Mouse (Mus musculus) liver, embryonic 12.5 days (tissue): Measurements from ENCODE around the gene Acsl3. TPM values are rescaled to one million over a fixed set of nuclear protein-coding genes. Genes with fewer than 3 reads are reported as not detected.

ENCODE experiments used
- ATAC-seq: fragments of 200-750 bp; cut with Nextera tagmentation; 2 replicates; pipeline ENCODE4 v1.8.0; 2017; ENCODE audit warnings: moderate number of reproducible peaks, mild to moderate bottlenecking, moderate library complexity
- H3K27ac ChIP-seq: fragments of 300-500 bp; sonication (generic); 2 replicates; pipeline ENCODE4 v1.5.1; 2016; ENCODE audit warnings: mild to moderate bottlenecking
- H3K27me3 ChIP-seq: fragments of 300-500 bp; sonication (generic); replicated peaks from 2 replicates; pipeline ENCODE4 v1.6.1; 2016; ENCODE audit warnings: mild to moderate bottlenecking, moderate library complexity
- H3K36me3 ChIP-seq: fragments of 300-500 bp; sonication (generic); 2 replicates; pipeline ENCODE4 v1.6.1; 2016; ENCODE audit warnings: mild to moderate bottlenecking, moderate library complexity
- H3K4me1 ChIP-seq: fragments of 300-500 bp; sonication (generic); 2 replicates; pipeline ENCODE4 v1.6.1; 2016
- H3K4me2 ChIP-seq: fragments of 300-500 bp; sonication (generic); 2 replicates; pipeline ENCODE4 v1.6.1; 2016; ENCODE audit warnings: mild to moderate bottlenecking, moderate library complexity
- H3K4me3 ChIP-seq: fragments of 300-500 bp; sonication (generic); 2 replicates; pipeline ENCODE4 v1.5.1; 2016; ENCODE audit warnings: mild to moderate bottlenecking, moderate library complexity
- H3K9ac ChIP-seq: fragments of 300-500 bp; sonication (generic); 2 replicates; pipeline ENCODE4 v1.6.1; 2016; ENCODE audit warnings: mild to moderate bottlenecking, moderate library complexity
- H3K9me3 ChIP-seq: fragments of 300-500 bp; sonication (generic); replicated peaks from 2 replicates; pipeline ENCODE4 v1.6.1; 2016; ENCODE audit warnings: mild to moderate bottlenecking, moderate library complexity
- WGBS: fragments of 180-500 bp; shearing (Covaris S2); methylation state at CpG from one replicate; pipeline ENCODE4 v1.1.7; 2016; ENCODE audit not compliant: insufficient replicate concordance; 5-methylcytosine and 5-hydroxymethylcytosine counted together
- polyA plus RNA-seq: library from polyadenylated mRNA; unstranded; fragments of >200 nt; fragmentation: Nextera tagmentation; extraction: Ambion mirVana; gene quantifications from 2 replicates; pipeline ENCODE4 v1.2.1, GENCODE M21; 2016

Acsl3 gene
- polyA plus RNA-seq, 1 experiment from 2014 or later, result 29.8 TPM

- Histone ChIP-seq H3K4me1 (peaks cover 43% of the 10 kb centered on the region), H3K27me3 (no peaks in the 10 kb centered on the region), H3K4me3 (no peak overlapping the region), H3K9me3 (no peaks in the 10 kb centered on the region), H3K4me2 (no peak overlapping the region), H3K27ac (no peak overlapping the region), H3K36me3 (no peaks in the 10 kb centered on the region), H3K9ac (no peak overlapping the region)
- WGBS, result 40% methylated on average over 2 of the region's 2 CpGs
- ATAC-seq, result no peak
These were observed 1.2 kb upstream of the Acsl3 start for GRCm38 (mm10) chr1:78656472-78656871.

DNA sequence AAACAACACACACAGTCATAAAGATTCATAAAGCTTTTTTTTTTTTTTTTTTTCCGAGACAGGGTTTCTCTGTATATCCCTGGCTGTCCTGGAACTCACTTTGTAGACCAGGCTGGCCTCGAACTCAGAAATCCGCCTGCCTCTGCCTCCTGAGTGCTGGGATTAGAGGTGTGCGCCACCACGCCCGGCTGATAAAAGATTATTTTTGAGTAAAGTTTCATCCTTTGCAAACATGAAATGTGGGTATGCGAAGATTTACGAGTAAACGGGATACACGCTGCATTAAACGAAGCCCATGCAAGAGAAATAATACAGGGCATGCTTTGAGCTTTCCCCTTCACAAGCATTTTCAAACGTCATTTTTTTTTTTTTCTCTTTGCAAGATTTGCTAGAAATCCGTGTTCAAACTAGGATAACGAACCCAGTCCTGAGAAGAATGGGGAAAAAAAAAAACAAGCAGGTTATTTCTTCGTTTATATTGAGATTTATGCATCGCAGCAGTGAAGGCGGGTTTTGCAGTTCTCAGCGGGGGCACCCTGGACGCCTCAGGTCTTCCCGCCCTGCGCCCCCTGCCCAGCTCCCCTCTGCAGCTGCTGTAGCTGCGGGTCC is 500 bp upstream of the Acsl3 start:
- ATAC-seq, result no peak
- H3K4me3 ChIP-seq, result peak overlapping the region; percentile 89
- WGBS, result 28% methylated on average over 22 of the region's 22 CpGs
- no peaks in the 10 kb centered on the region for H3K27me3 ChIP-seq
- peaks cover 45% of the 10 kb centered on the region for H3K4me1 ChIP-seq
- H3K27ac ChIP-seq, result peak overlapping the region; percentile 51; the same call in 1 of the 2 replicates
- H3K9me3 ChIP-seq, result no peaks in the 10 kb centered on the region
- H3K4me2 ChIP-seq, result peak overlapping the region; percentile 96
- peak overlapping the region; percentile 58 for H3K9ac ChIP-seq
- H3K36me3 ChIP-seq, result no peaks in the 10 kb centered on the region

- Histone ChIP-seq H3K9ac (peak overlapping the region; percentile 92), H3K4me3 (peak overlapping the region; percentile 89), H3K4me2 (peak overlapping the region; percentile 96), H3K9me3 (no peaks in the 10 kb centered on the region), H3K36me3 (no peaks in the 10 kb centered on the region), H3K27ac (peak overlapping the region; percentile 88), H3K27me3 (no peaks in the 10 kb centered on the region), H3K4me1 (peaks cover 45% of the 10 kb centered on the region)
- WGBS, result 4% methylated on average over 20 of the region's 20 CpGs
- no peak for ATAC-seq
These were observed 1.0 kb downstream of the Acsl3 start for GRCm38 (mm10) chr1:78658441-78659269.

- ATAC-seq, result no peak
- H3K36me3 ChIP-seq, result peaks cover 5% of the 10 kb centered on the region
- H3K4me2 ChIP-seq, result peak overlapping the region; percentile 96
- peak overlapping the region; percentile 92 for H3K9ac ChIP-seq
- H3K4me3 ChIP-seq, result peak overlapping the region; percentile 89
- H3K9me3 ChIP-seq, result no peaks in the 10 kb centered on the region
- 65% methylated on average over 4 of the region's 4 CpGs for WGBS
- no peaks in the 10 kb centered on the region for H3K27me3 ChIP-seq
- H3K4me1 ChIP-seq, result peaks cover 45% of the 10 kb centered on the region
- no peak overlapping the region; the same call in 1 of the 2 replicates for H3K27ac ChIP-seq
These were observed 1.7 kb downstream of the Acsl3 start for GRCm38 (mm10) chr1:78659270-78659823.

DNA sequence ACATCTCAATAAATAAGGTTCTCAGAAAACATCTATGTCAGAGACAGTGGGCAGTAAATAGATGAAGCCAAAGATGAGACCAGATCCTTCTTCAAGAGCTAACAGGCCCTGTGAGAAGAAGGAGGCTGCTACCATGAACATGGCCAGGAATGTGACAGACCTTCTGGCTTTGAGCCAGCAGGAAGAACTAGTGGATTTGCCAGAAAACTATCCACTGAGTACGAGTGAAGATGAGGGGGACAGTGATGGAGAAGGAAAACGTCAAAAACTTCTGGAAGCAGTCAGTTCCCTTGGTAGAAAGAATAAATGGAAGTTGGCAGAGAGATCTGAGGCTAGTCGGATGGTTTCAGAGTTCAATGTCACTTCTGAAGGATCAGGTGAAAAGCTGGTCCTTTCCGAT is 6.7 kb downstream of the Acsl3 start:
- Histone ChIP-seq H3K4me2 (no peak overlapping the region), H3K27ac (no peak overlapping the region), H3K4me3 (no peak overlapping the region), H3K9me3 (no peaks in the 10 kb centered on the region), H3K27me3 (no peaks in the 10 kb centered on the region), H3K9ac (no peak overlapping the region), H3K36me3 (peaks cover 40% of the 10 kb centered on the region), H3K4me1 (peaks cover 21% of the 10 kb centered on the region)
- 80% methylated on average over 4 of the region's 4 CpGs for WGBS
- no peak for ATAC-seq

DNA sequence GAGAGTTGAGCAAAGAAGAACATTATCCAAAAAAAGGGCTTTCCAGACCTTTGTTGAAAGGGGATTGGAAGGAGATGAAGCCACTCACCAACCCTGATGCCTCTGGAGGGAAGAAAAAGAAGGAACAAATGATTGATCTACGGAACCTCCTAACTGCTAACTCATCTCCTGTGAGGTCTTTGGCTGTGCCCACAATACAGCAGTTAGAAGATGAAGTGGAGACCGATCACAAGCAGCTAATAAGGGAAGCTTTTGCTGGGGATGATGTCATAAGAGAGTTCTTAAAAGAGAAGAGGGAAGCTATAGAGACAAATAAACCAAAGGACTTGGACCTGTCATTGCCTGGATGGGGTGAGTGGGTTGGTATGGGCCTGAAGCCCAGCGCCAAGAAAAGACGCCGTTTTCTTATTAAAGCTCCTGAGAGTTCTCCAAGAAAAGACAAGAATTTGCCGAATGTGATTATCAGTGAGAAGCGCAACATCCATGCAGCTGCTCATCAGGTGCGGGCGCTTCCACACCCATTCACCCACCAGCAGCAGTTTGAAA is 8.4 kb downstream of the Acsl3 start:
- Histone ChIP-seq H3K27ac (no peak overlapping the region), H3K9me3 (no peaks in the 10 kb centered on the region), H3K27me3 (no peaks in the 10 kb centered on the region), H3K4me1 (peaks cover 6% of the 10 kb centered on the region), H3K9ac (no peak overlapping the region), H3K4me3 (no peak overlapping the region), H3K36me3 (peaks cover 46% of the 10 kb centered on the region), H3K4me2 (no peak overlapping the region)
- peak; percentile 35; the same call in 1 of the 2 replicates for ATAC-seq
- 78% methylated on average over 9 of the region's 9 CpGs for WGBS

GRCm38 (mm10) chr1:78666585-78666984 is 9.0 kb downstream of the Acsl3 start:
- H3K4me3 ChIP-seq, result no peak overlapping the region
- H3K27me3 ChIP-seq, result no peaks in the 10 kb centered on the region
- no peaks in the 10 kb centered on the region for H3K9me3 ChIP-seq
- H3K27ac ChIP-seq, result no peak overlapping the region
- H3K9ac ChIP-seq, result no peak overlapping the region
- peaks cover 46% of the 10 kb centered on the region for H3K36me3 ChIP-seq
- no peak overlapping the region for H3K4me2 ChIP-seq
- 0 out of 2 replicates have a peak, but pooled peaks cover under 1% of the 10 kb centered on the region for H3K4me1 ChIP-seq
- no peak for ATAC-seq
- WGBS, result 81% methylated on average over 1 of the region's 1 CpGs

DNA sequence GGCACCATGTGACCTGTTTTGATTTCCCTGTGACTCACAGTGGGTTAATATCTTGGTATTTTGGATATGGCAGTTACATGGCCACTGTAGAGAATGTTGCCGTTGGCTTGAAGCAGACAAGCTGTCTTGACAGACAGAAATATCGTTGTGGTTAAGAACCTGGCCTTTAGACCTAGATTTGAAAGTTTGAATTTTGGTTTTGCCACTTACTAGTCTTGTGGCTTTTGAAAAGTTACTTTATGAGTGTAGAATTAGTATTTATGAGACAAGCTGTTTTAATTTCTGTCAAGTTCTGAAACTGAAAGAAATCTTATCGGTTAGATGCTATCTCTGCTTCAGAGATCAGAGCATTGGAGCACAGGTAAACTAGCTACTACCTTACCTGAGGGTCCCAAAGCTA is 24.7 kb downstream of the Acsl3 start:
- no peak overlapping the region for H3K27ac ChIP-seq
- WGBS, result 74% methylated on average over 3 of the region's 3 CpGs
- H3K9me3 ChIP-seq, result no peaks in the 10 kb centered on the region

DNA sequence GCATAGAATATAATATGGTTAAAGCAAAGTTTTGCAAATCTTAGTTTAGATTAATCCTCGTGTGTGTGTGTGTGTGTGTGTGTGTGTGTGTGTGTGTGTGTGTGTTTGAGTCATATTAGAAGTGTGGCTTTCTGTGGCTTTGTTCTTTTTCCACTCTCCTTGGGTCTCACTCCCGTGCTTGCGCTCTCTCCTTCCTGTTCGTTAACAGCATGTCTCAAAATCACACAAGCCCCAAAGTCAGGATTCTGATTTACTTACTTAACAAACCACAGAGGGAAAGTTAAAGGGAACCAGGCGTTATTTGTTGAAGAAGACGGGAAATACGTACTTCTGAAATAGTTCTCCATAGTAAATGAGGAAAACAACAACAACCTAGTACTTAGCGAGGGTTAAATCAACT is 26.5 kb downstream of the Acsl3 start:
- Histone ChIP-seq H3K27me3 (no peaks in the 10 kb centered on the region), H3K36me3 (peaks cover 13% of the 10 kb centered on the region), H3K27ac (no peak overlapping the region), H3K9me3 (no peaks in the 10 kb centered on the region), H3K4me1 (no peaks in the 10 kb centered on the region), H3K9ac (no peak overlapping the region), H3K4me3 (no peak overlapping the region), H3K4me2 (no peak overlapping the region)
- WGBS, result 62% methylated on average over 8 of the region's 8 CpGs
- ATAC-seq, result no peak

More for the DNA sequence above, 24.7 kb downstream of the Acsl3 start:
- Histone ChIP-seq H3K4me1 (no peaks in the 10 kb centered on the region), H3K9ac (no peak overlapping the region), H3K4me3 (no peak overlapping the region), H3K4me2 (no peak overlapping the region), H3K36me3 (peaks cover 9% of the 10 kb centered on the region), H3K27me3 (no peaks in the 10 kb centered on the region)
- no peak for ATAC-seq

GRCm38 (mm10) chr1:78686872-78687271 is 29.2 kb downstream of the Acsl3 start:
- ATAC-seq, result no peak
- H3K9me3 ChIP-seq, result no peaks in the 10 kb centered on the region
- no peaks in the 10 kb centered on the region for H3K27me3 ChIP-seq
- H3K4me3 ChIP-seq, result no peak overlapping the region
- no peak overlapping the region for H3K9ac ChIP-seq
- H3K36me3 ChIP-seq, result peaks cover 21% of the 10 kb centered on the region
- no peak overlapping the region for H3K4me2 ChIP-seq
- H3K4me1 ChIP-seq, result no peaks in the 10 kb centered on the region
- H3K27ac ChIP-seq, result no peak overlapping the region

GRCm38 (mm10) chr1:78688149-78688548 is 30.5 kb downstream of the Acsl3 start:
- Histone ChIP-seq H3K4me1 (0 out of 2 replicates have a peak, but pooled peaks cover under 1% of the 10 kb centered on the region), H3K4me3 (no peak overlapping the region), H3K27ac (no peak overlapping the region), H3K27me3 (no peaks in the 10 kb centered on the region), H3K9me3 (no peaks in the 10 kb centered on the region), H3K9ac (no peak overlapping the region), H3K4me2 (no peak overlapping the region), H3K36me3 (peaks cover 27% of the 10 kb centered on the region)
- no peak for ATAC-seq
- 82% methylated on average over 7 of the region's 7 CpGs for WGBS
